Mouse (Mus musculus): ENCODE data around the gene Disp2. TPM values are rescaled to one million over a fixed set of nuclear protein-coding genes. Genes with fewer than 3 reads are reported as not detected.

Gene Disp2
- polyA plus RNA-seq, 1 experiment from 2014 or later: 2.7 TPM

GRCm38 (mm10) chr2:118829096-118829495 lies 49.6 kb downstream of the Disp2 start:
- no peak overlapping the region for H3K27ac ChIP-seq
- no peak overlapping the region for H3K4me3 ChIP-seq (replicated peaks)
- no peaks in the 10 kb centered on the region for H3K4me1 ChIP-seq (replicated peaks)

GRCm38 (mm10) chr2:118834061-118834460 lies 54.5 kb downstream of the Disp2 start:
- H3K27me3 ChIP-seq (replicated peaks): no peaks in the 10 kb centered on the region
- no peaks in the 10 kb centered on the region for H3K4me1 ChIP-seq (replicated peaks)
- 93% methylated on average over 6 of the region's 6 CpGs for WGBS
- ATAC-seq: no peak
- H3K9ac ChIP-seq: no peak overlapping the region
- H3K36me3 ChIP-seq: peaks cover 25% of the 10 kb centered on the region
- no peaks in the 10 kb centered on the region for H3K9me3 ChIP-seq
- no peak overlapping the region for H3K4me2 ChIP-seq (replicated peaks)
- H3K4me3 ChIP-seq (replicated peaks): no peak overlapping the region
- no peak overlapping the region for H3K27ac ChIP-seq

More at GRCm38 (mm10) chr2:118829096-118829495, 49.6 kb downstream of the Disp2 start:
- ATAC-seq: no peak
- no peaks in the 10 kb centered on the region for H3K9me3 ChIP-seq
- WGBS: 89% methylated on average over 5 of the region's 5 CpGs
- H3K9ac ChIP-seq: no peak overlapping the region
- peaks cover 35% of the 10 kb centered on the region for H3K36me3 ChIP-seq
- H3K27me3 ChIP-seq (replicated peaks): no peaks in the 10 kb centered on the region
- no peak overlapping the region for H3K4me2 ChIP-seq (replicated peaks)

GRCm38 (mm10) chr2:118835115-118835514 lies 55.6 kb downstream of the Disp2 start:
- WGBS: 74% methylated on average over 6 of the region's 6 CpGs
- no peak for ATAC-seq
- Histone ChIP-seq H3K9me3 (no peaks in the 10 kb centered on the region), H3K4me2 (replicated peaks) (no peak overlapping the region), H3K36me3 (peaks cover 21% of the 10 kb centered on the region), H3K4me1 (replicated peaks) (no peaks in the 10 kb centered on the region), H3K27me3 (replicated peaks) (no peaks in the 10 kb centered on the region), H3K4me3 (replicated peaks) (no peak overlapping the region), H3K9ac (no peak overlapping the region), H3K27ac (no peak overlapping the region)

GRCm38 (mm10) chr2:118838330-118838729 lies 58.8 kb downstream of the Disp2 start:
- no peak for ATAC-seq

GRCm38 (mm10) chr2:118841186-118841585 lies 61.7 kb downstream of the Disp2 start:
- ATAC-seq: no peak
- Histone ChIP-seq H3K27me3 (replicated peaks) (no peaks in the 10 kb centered on the region), H3K27ac (no peak overlapping the region), H3K4me3 (replicated peaks) (no peak overlapping the region), H3K4me2 (replicated peaks) (no peak overlapping the region), H3K9me3 (no peaks in the 10 kb centered on the region), H3K9ac (no peak overlapping the region), H3K4me1 (replicated peaks) (no peaks in the 10 kb centered on the region), H3K36me3 (no peaks in the 10 kb centered on the region)
- WGBS: 68% methylated on average over 5 of the region's 5 CpGs

More at GRCm38 (mm10) chr2:118838330-118838729, 58.8 kb downstream of the Disp2 start:
- Histone ChIP-seq H3K4me2 (replicated peaks) (no peak overlapping the region), H3K27ac (no peak overlapping the region), H3K9me3 (no peaks in the 10 kb centered on the region), H3K9ac (no peak overlapping the region), H3K27me3 (replicated peaks) (no peaks in the 10 kb centered on the region), H3K4me1 (replicated peaks) (no peaks in the 10 kb centered on the region), H3K36me3 (peaks cover 3% of the 10 kb centered on the region; the same call in 1 of the 2 replicates), H3K4me3 (replicated peaks) (no peak overlapping the region)
- 52% methylated on average over 5 of the region's 5 CpGs for WGBS

GRCm38 (mm10) chr2:118841774-118842173 lies 62.3 kb downstream of the Disp2 start:
- H3K27me3 ChIP-seq (replicated peaks): no peaks in the 10 kb centered on the region
- H3K36me3 ChIP-seq: no peaks in the 10 kb centered on the region

GRCm38 (mm10) chr2:118844427-118844826 lies 64.9 kb downstream of the Disp2 start:
- Histone ChIP-seq H3K4me3 (replicated peaks) (no peak overlapping the region), H3K27ac (no peak overlapping the region), H3K4me2 (replicated peaks) (no peak overlapping the region), H3K9ac (no peak overlapping the region), H3K36me3 (no peaks in the 10 kb centered on the region), H3K4me1 (replicated peaks) (no peaks in the 10 kb centered on the region), H3K9me3 (no peaks in the 10 kb centered on the region), H3K27me3 (replicated peaks) (no peaks in the 10 kb centered on the region)
- 65% methylated on average over 3 of the region's 3 CpGs for WGBS
- no peak for ATAC-seq

More at GRCm38 (mm10) chr2:118841774-118842173, 62.3 kb downstream of the Disp2 start:
- Histone ChIP-seq H3K4me1 (replicated peaks) (no peaks in the 10 kb centered on the region), H3K9me3 (no peaks in the 10 kb centered on the region), H3K4me3 (replicated peaks) (no peak overlapping the region), H3K27ac (no peak overlapping the region), H3K4me2 (replicated peaks) (no peak overlapping the region), H3K9ac (no peak overlapping the region)
- no peak for ATAC-seq
- WGBS: 82% methylated on average over 4 of the region's 4 CpGs

GRCm38 (mm10) chr2:118846246-118846645 lies 66.7 kb downstream of the Disp2 start:
- ATAC-seq: peak; percentile 63
- H3K4me3 ChIP-seq (replicated peaks): no peak overlapping the region
- 45% methylated on average over 7 of the region's 7 CpGs for WGBS
- H3K27me3 ChIP-seq (replicated peaks): no peaks in the 10 kb centered on the region
- no peaks in the 10 kb centered on the region for H3K4me1 ChIP-seq (replicated peaks)
- H3K4me2 ChIP-seq (replicated peaks): no peak overlapping the region
- no peak overlapping the region for H3K27ac ChIP-seq
- no peaks in the 10 kb centered on the region for H3K9me3 ChIP-seq
- no peak overlapping the region for H3K9ac ChIP-seq
- no peaks in the 10 kb centered on the region for H3K36me3 ChIP-seq

GRCm38 (mm10) chr2:118851756-118852155 lies 72.2 kb downstream of the Disp2 start:
- Histone ChIP-seq H3K4me1 (replicated peaks) (no peaks in the 10 kb centered on the region), H3K27me3 (replicated peaks) (no peaks in the 10 kb centered on the region), H3K4me3 (replicated peaks) (no peak overlapping the region), H3K9ac (no peak overlapping the region), H3K4me2 (replicated peaks) (no peak overlapping the region), H3K36me3 (no peaks in the 10 kb centered on the region), H3K27ac (no peak overlapping the region), H3K9me3 (no peaks in the 10 kb centered on the region)
- ATAC-seq: no peak
- WGBS: 20% methylated on average over 3 of the region's 3 CpGs

Other genes with a start within 250 kb of the Disp2 start
- gene Bmf, start 230.0 kb upstream of the Disp2 start, polyA plus RNA-seq (2015; fragmentation: Nextera tagmentation; extraction: Ambion mirVana): 2.8 and 3.0 TPM in 2 replicates
- 67.9 and 71.5 TPM in 2 replicates for gene Bub1b, start 181.5 kb upstream of the Disp2 start, polyA plus RNA-seq (2015; fragmentation: Nextera tagmentation; extraction: Ambion mirVana)
- gene Pak6, start 116.4 kb upstream of the Disp2 start, polyA plus RNA-seq (2015; fragmentation: Nextera tagmentation; extraction: Ambion mirVana): 1.8 and 1.9 TPM in 2 replicates
- gene Ankrd63, start 75.8 kb upstream of the Disp2 start, polyA plus RNA-seq (2015; fragmentation: Nextera tagmentation; extraction: Ambion mirVana): 0.30 TPM in 2 replicates
- gene Plcb2, start 51.3 kb upstream of the Disp2 start, polyA plus RNA-seq (2015; fragmentation: Nextera tagmentation; extraction: Ambion mirVana): 1.2 and 1.6 TPM in 2 replicates
- gene Inafm2, start 34.0 kb upstream of the Disp2 start, polyA plus RNA-seq (2015; fragmentation: Nextera tagmentation; extraction: Ambion mirVana): 21.0 and 23.4 TPM in 2 replicates
- gene Ccdc9b, start 17.1 kb upstream of the Disp2 start, polyA plus RNA-seq (2015; fragmentation: Nextera tagmentation; extraction: Ambion mirVana): 1.1 TPM in 2 replicates
- gene Phgr1, start 7.0 kb upstream of the Disp2 start, polyA plus RNA-seq (2015; fragmentation: Nextera tagmentation; extraction: Ambion mirVana): 41.2 and 48.8 TPM in 2 replicates
- 89.5 and 98.5 TPM in 2 replicates for gene Knstrn, start 34.3 kb downstream of the Disp2 start, polyA plus RNA-seq (2015; fragmentation: Nextera tagmentation; extraction: Ambion mirVana)
- 43.7 and 46.2 TPM in 2 replicates for gene Ivd, start 82.2 kb downstream of the Disp2 start, polyA plus RNA-seq (2015; fragmentation: Nextera tagmentation; extraction: Ambion mirVana)
- 5.1 and 5.4 TPM in 2 replicates for gene Bahd1, start 120.7 kb downstream of the Disp2 start, polyA plus RNA-seq (2015; fragmentation: Nextera tagmentation; extraction: Ambion mirVana)
- 21.0 and 21.3 TPM in 2 replicates for gene Chst14, start 146.8 kb downstream of the Disp2 start, polyA plus RNA-seq (2015; fragmentation: Nextera tagmentation; extraction: Ambion mirVana)
- gene Ccdc32, start 249.7 kb downstream of the Disp2 start, polyA plus RNA-seq (2015; fragmentation: Nextera tagmentation; extraction: Ambion mirVana): 30.4 and 30.6 TPM in 2 replicates

Measured in intestine, embryonic 15.5 days (tissue).